Mouse (Mus musculus) brain, embryonic 14.5 days (tissue): ENCODE measurements around the gene Gpsm3. TPM values are rescaled to one million over a fixed set of nuclear protein-coding genes. Genes with fewer than 3 reads are reported as not detected.
A peak's percentile ranks its signal among the peaks of the same experiment; 100 is the strongest.
"Not testable (repeated sequence)": the region's sequence is repeated elsewhere in the genome, so short reads cannot be mapped to it uniquely, and the experiment has no call there.

Experiments
- DNase-seq: peaks from one replicate; pipeline ENCODE4 v3.0.0-alpha.2; 2011; ENCODE audit warnings: low read depth
- CTCF ChIP-seq: fragments of 200-500 bp; IDR thresholded peaks from 2 replicates; pipeline ENCODE4 v1.5.1; 2012; ENCODE audit warnings: inconsistent platforms, mild to moderate bottlenecking, moderate library complexity, borderline replicate concordance; ENCODE audit not compliant: insufficient read depth, insufficient read length; ENCODE audit errors: extremely low read depth
- POLR2A ChIP-seq: fragments of 200-500 bp; IDR thresholded peaks from 2 replicates; pipeline ENCODE4 v1.6.1; 2012; ENCODE audit warnings: mild to moderate bottlenecking, inconsistent platforms, borderline replicate concordance; ENCODE audit not compliant: poor library complexity, insufficient read depth, insufficient read length, severe bottlenecking; ENCODE audit errors: extremely low read depth
- polyA plus RNA-seq: library from polyadenylated mRNA; depleted of rRNA; stranded (reverse); fragments of >200 nt; gene quantifications from 2 replicates; pipeline ENCODE4 v1.2.3, GENCODE M21; 2012; rRNA removed

The Gpsm3 gene
- 2.0 and 3.0 TPM in 2 replicates for polyA plus RNA-seq

DNA sequence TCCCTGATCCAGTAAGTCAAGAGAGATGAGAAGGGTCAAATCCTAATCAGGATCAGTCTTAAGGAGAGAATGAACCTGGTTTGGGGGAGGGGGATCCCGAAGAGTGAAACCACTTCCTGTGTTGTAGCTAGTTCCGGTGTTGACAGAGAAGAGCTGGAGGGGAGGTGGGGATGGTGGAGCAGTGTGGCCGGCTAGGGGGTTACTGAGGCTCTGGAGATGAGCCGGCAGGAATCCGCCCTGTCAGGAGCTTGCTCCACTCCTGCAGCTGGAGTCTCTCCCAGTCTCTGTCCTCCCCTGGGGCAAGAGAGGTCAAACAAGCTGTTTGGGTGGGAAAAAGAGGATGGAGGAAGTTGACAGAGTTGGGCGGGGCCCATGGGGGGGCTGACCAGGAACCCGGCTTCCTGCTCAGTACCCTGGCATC lies at the start of gene Gpsm3:
TSS of gene Gpsm3 (plus strand) at position 126 of the 421 bp plus-strand sequence.
- no peak for DNase-seq
- TF ChIP-seq POLR2A (no peak), CTCF (no peak)

DNA sequence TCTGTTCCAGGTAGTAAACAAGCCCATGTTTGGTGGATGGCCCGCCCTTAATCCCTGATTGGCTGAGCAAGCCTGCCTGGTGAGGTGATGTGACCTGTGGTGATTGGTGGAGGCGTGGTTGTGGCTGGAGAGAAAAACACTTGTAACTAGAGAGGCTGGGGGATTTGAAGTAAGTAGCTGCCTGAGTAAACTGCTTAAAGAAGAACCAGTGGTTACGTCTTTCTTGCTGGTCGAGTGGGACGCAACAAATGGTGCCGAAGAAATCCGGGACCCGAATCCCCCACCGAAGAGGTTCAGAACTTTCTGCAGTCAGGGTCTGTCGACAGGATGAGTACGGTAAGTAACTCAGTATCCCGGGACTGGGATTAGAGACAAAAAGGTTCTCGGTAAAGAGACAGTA lies 46.0 kb upstream of the Gpsm3 start:
- not testable (repeated sequence) for DNase-seq

DNA sequence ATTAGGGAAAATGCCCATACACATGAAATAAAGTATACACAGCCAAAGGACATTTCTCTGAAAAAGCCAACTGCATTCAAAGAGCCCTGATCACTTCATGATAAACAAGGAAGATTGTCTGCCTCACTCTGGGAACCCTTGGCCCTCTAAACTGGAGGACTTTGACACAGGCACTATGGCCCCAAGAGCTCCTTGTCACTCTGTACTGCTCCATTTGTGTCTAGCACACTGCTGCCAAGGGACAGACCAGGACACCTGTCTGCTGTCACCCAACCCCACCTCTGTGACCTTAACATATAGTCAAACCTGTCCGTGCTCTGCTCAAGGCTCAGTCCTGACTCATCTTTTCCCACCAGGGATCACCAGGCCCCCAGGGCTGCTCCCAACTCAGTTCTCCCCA lies 42.8 kb upstream of the Gpsm3 start:
- DNase-seq = no peak
- TF ChIP-seq CTCF = no peak
- no peak for TF ChIP-seq POLR2A

DNA sequence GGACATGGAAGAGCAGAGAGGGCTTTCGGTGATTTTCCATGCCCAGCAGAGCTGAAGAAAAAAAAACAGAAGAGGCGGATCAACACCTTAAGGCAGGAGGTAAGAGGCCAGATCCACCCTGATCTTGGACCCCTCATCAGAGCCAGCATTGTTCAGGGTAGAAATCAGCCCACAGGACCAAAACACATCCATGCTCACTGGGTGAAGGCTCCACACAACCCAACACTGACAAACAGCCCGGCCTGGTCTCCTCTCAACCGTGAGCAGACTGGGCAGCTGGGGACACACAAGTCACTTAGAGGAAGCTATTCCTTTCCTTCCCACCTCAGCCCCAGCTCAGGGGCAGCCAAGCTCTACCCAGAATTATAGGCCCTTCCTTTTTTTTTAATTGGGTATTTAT lies 42.0 kb upstream of the Gpsm3 start:
- TF ChIP-seq CTCF (no peak), POLR2A (no peak)
- no peak for DNase-seq

DNA sequence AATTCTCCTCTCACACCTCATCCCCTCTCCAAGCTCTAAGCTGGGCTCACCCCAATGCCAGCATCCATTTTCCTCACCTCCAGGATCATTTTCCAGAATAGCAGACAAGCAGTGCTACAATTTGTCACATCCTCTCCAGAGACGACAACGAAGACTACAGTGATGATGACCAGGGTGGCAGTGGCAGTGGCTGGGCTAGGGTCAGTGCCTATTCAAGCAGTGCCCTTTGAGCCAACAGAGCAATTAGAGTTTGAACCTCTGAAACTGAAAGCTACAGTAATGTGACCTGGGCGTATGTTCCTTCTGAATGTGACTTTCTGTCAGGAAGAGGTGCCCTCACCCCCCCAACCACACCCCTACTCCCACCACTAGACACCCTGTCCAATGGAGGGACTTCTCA lies 40.5 kb upstream of the Gpsm3 start:
- TF ChIP-seq POLR2A = no peak
- no peak for DNase-seq

DNA sequence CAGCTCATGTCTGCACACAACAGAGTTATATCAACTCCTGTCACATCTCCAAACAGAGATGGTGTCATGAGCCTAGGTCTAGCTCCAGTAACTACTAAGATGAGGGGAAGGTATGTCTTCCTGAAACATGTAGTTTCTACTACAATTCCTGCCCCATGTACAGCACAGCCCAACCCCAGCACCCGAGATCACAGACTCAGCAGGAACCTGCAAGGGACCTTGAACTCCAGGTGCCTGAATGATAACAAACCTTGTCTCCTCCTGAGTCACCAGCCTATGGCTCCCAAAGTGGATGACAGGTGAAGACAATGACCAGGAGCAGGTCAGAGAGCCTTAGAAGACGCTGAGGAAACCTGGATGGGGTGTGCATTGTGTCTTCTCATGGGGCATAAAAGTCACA lies 39.8 kb upstream of the Gpsm3 start:
- no peak for TF ChIP-seq POLR2A
- no peak for TF ChIP-seq CTCF
- no peak for DNase-seq

DNA sequence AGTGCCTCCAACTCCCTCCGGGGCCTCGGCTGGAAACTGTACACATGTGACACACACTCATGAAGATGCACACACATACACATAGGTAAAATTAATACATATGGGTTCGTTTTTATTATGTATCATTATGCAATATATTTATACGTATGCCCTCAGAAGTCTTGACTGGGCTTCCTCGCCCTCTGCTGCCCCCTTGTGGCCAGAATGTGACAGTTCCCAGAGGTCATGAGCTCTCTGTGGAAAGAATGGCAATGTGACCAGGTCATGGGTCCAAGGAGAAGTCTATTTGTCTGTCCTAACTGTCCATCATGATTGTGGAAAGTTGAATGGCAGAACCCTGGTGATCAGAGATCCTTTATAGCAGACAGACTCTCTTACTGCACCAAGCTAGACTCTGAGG lies 34.1 kb upstream of the Gpsm3 start:
- TF ChIP-seq POLR2A (no peak), CTCF (peak; percentile 90)
- peak; percentile 69 for DNase-seq

DNA sequence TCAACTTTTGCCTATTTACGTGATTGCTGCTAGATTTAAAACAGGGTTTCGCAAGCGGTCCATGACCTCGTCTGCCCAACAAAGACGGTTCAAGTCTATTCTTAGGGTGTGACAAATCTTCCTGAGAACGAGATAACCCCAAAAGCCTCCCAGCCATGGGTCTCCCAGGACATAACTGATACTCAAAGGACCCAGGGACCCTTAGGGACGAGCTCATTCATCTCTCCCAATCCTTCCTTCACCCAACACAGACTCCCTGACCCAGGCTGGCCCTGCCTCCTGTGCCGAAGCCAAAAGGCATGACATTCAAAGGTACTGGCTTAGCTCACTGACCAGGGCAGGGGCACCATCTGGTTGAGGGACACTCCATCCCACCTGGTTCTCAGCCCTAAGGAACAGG lies 33.2 kb upstream of the Gpsm3 start:
- TF ChIP-seq POLR2A (no peak), CTCF (no peak)
- no peak for DNase-seq

DNA sequence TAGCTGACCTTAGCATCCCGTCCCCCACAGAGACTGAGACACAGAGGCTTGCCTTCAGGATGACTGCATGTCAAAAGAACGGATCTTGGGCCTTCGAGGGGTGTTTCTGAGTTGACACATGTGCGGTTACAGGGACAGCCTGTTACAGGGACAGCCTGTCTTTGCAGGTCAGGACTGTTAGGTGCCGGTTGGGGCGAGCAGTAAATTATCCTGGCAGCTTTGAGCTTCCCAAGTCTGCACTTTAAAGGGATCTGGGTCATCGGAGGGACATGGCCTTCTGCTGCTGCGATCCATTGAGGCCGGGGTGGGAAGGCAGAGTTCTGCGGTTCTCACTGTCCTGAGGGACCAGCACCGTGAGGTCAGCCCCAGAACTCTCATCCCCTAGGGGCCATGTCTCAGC lies 32.2 kb upstream of the Gpsm3 start:
- DNase-seq = no peak
- TF ChIP-seq CTCF = no peak
- no peak for TF ChIP-seq POLR2A

DNA sequence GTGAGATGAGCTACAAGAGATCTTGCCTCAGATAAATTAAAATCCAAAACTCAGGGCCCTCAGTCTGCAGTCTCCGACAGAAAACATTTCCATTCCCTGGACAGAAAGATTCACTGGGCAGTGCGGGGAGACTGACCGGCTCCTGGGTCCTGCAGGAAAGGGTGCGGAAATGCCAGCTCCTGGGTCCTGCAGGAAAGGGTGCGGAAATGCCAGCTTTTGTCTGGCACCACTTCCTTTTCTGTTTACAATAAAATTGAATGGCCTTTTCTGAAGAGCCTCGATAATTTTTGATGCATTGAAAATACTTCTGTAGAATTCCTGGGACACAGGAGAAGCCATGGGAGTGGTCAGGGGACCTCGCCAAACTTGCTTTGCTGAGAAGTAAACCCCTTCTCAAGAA lies 30.5 kb upstream of the Gpsm3 start:
- TF ChIP-seq POLR2A = no peak
- TF ChIP-seq CTCF = no peak

DNA sequence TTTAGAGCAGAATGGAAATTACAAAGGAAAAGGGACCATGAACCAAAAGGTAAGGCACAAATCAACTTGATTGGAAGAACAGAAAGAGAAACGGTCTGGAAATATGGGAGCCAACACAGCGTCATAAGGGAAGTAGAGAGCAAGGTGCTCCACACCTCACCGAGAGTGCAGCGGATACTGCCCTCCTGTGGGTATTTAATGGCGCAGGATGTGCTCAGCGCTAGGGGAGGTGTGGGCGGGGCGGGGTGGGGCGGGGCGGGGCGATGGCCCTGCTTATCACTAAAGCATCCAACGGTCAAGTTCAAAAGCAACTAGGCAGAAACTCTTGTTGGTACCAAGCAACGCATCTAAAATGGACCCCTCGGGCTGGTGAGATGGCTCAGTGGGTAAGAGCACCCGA lies 29.7 kb upstream of the Gpsm3 start:
- TF ChIP-seq CTCF = no peak
- TF ChIP-seq POLR2A = no peak
- DNase-seq = no peak

More for the DNA sequence above, 30.5 kb upstream of the Gpsm3 start:
- no peak for DNase-seq

DNA sequence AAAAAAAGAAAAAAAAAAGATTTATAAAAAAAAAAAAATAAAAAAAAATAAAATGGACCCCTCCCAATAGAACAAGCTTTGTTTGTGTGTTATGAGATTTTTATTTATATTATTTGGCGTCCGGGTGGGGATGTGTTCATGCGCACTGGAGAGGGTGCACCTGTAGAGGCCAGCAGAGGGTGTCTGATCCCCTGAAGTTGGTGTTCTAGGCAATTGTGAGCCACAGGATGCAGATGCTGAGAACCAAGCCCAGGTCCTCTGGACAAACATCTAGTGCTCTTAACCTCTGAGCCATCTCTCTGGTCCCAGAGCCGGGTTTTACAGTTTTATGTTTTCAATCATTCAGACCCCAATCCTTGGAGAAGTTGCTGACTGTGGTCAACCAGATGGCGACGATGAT lies 29.2 kb upstream of the Gpsm3 start:
- TF ChIP-seq CTCF = no peak
- TF ChIP-seq POLR2A = no peak
- DNase-seq = no peak

DNA sequence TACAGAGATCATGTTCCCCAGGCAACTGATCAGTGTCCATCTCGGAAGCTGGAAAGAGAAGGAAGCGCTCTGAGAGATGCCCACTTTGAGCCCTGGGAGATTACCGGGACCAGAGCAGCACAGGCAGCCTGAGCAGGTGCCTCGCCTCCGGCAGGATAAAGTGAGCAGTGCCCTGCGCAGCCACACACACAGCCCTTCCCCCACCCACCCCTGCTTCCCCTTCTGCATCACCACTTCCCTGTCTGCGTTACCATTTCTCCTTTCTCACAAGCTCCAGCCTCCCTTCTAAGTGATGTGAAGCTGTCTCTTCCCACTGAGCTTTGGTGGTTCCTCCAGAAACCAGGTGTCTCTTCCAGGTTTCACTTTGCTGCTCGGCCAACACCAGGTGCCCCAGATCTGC lies 28.4 kb upstream of the Gpsm3 start:
- DNase-seq = peak; percentile 18
- TF ChIP-seq POLR2A (no peak), CTCF (no peak)
